ENCODE assay signal across 13 mouse cellular contexts in genomic region chr2:164967193-164967592, GRCm38 (mm10). TPM values are rescaled to one million over a fixed set of nuclear protein-coding genes. Genes with fewer than 3 reads are reported as not detected.
DNase-seq lines count a peak whose midpoint lies in the region; ATAC-seq and TF ChIP-seq lines count a peak whose summit lies in the region.
"Had no signal": no experiment of that assay in that cellular context is flagged by ENCODE, and none has a peak within 500 bp of the region (broad histone marks: within the 10 kb centered on the region; RNA-seq: fewer than 3 reads in every experiment).

No protein-coding gene starts in this region.

- intact Hi-C loops in heart, postnatal 10 days (cut with DNase I), result no loop called here

- no peak for DNase-seq in hindbrain, embryonic 11.5 days (ENCODE audit: low spot score)
- DNase-seq in cerebellum, postnatal 36 days, result peak; percentile 57
- DNase-seq in heart, postnatal 10 days, result no peak
- no peak for DNase-seq in right cerebral cortex, postnatal 14 days
- DNase-seq: gastrocnemius, adult 2 months had no signal

- 8% methylated on average over 6 of the region's 6 CpGs for WGBS in hindbrain, embryonic 13.5 days
- WGBS in hindbrain, embryonic 11.5 days, result 5% methylated on average over 6 of the region's 6 CpGs
- WGBS in hindbrain, embryonic 15.5 days, result 14% methylated on average over 6 of the region's 6 CpGs

- peak overlapping the region; percentile 56; the same call in 1 of the 2 replicates for H3K4me3 ChIP-seq in hindbrain, embryonic 13.5 days
- no peak overlapping the region for H3K4me3 ChIP-seq in hindbrain, embryonic 11.5 days (ENCODE audit: low read depth, low read length)
- no peak overlapping the region for H3K4me3 ChIP-seq in ES-Bruce4 (ENCODE audit: low read depth, low read length)
- H3K4me3 ChIP-seq in hindbrain, embryonic 15.5 days, result peak overlapping the region; percentile 65; the same call in 1 of the 2 replicates
- H3K4me3 ChIP-seq: gastrocnemius, adult 2 months had no signal

- TF ChIP-seq POLR2A in ES-Bruce4 (IDR thresholded peaks at IDR 0.05; ENCODE audit: insufficient read depth, low read length), result no peak

- peak overlapping the region; percentile 72 for H3K4me2 ChIP-seq in hindbrain, embryonic 13.5 days
- H3K4me2 ChIP-seq in hindbrain, embryonic 11.5 days (replicated peaks; ENCODE audit: low read depth, low read length), result no peak overlapping the region; the same call in 1 of the 2 replicates
- H3K4me2 ChIP-seq in hindbrain, embryonic 15.5 days, result peak overlapping the region; percentile 86

- H3K4me1 ChIP-seq in hindbrain, embryonic 13.5 days (replicated peaks), result peaks cover 92% of the 10 kb centered on the region
- H3K4me1 ChIP-seq in hindbrain, embryonic 11.5 days (replicated peaks; ENCODE audit: control insufficient read depth, insufficient read depth, low read length), result peaks cover 22% of the 10 kb centered on the region
- H3K4me1 ChIP-seq in ES-Bruce4 (ENCODE audit: control insufficient read depth, insufficient read depth, low read length), result no peaks in the 10 kb centered on the region
- peaks cover 87% of the 10 kb centered on the region for H3K4me1 ChIP-seq in hindbrain, embryonic 15.5 days (replicated peaks)

- peak; percentile 9 for TF ChIP-seq CTCF in ES-Bruce4 (IDR thresholded peaks at IDR 0.05; ENCODE audit: low read depth, low read length)

- TF ChIP-seq EP300 in ES-Bruce4 (IDR thresholded peaks at IDR 0.05; ENCODE audit: insufficient read depth, low read depth, low read length), result no peak

- H3K27ac ChIP-seq in hindbrain, embryonic 13.5 days, result peak overlapping the region; percentile 92
- no peak overlapping the region for H3K27ac ChIP-seq in hindbrain, embryonic 11.5 days (ENCODE audit: low read depth, low read length)
- no peak overlapping the region for H3K27ac ChIP-seq in ES-Bruce4 (ENCODE audit: insufficient read depth, low read length)
- peak overlapping the region; percentile 92 for H3K27ac ChIP-seq in hindbrain, embryonic 15.5 days (replicated peaks)
- H3K27ac ChIP-seq: embryonic facial prominence, embryonic 15.5 days; gastrocnemius, adult 2 months; heart, embryonic 13.5 days; intestine, embryonic 15.5 days; limb, embryonic 13.5 days had no signal

- no peaks in the 10 kb centered on the region for H3K9me3 ChIP-seq in hindbrain, embryonic 13.5 days
- no peaks in the 10 kb centered on the region for H3K9me3 ChIP-seq in hindbrain, embryonic 11.5 days (ENCODE audit: control insufficient read depth, low read length)
- H3K9me3 ChIP-seq in ES-Bruce4 (replicated peaks; ENCODE audit: control insufficient read depth, insufficient read depth, low read length, poor library complexity, severe bottlenecking), result no peaks in the 10 kb centered on the region
- no peaks in the 10 kb centered on the region for H3K9me3 ChIP-seq in hindbrain, embryonic 15.5 days
- H3K9me3 ChIP-seq: embryonic facial prominence, embryonic 15.5 days; heart, embryonic 13.5 days; intestine, embryonic 15.5 days; limb, embryonic 13.5 days had no signal

- H3K9ac ChIP-seq in hindbrain, embryonic 13.5 days, result no peak overlapping the region
- no peak overlapping the region for H3K9ac ChIP-seq in hindbrain, embryonic 11.5 days (ENCODE audit: low read depth, low read length)
- no peak overlapping the region for H3K9ac ChIP-seq in ES-Bruce4 (ENCODE audit: low read depth, poor library complexity, severe bottlenecking)
- no peak overlapping the region for H3K9ac ChIP-seq in hindbrain, embryonic 15.5 days
- H3K9ac ChIP-seq: embryonic facial prominence, embryonic 15.5 days; heart, embryonic 13.5 days; intestine, embryonic 15.5 days; limb, embryonic 13.5 days had no signal

- H3K27me3 ChIP-seq in hindbrain, embryonic 13.5 days, result peaks cover 67% of the 10 kb centered on the region
- peaks cover 53% of the 10 kb centered on the region for H3K27me3 ChIP-seq in hindbrain, embryonic 11.5 days (ENCODE audit: control insufficient read depth, insufficient read depth, low read length)
- H3K27me3 ChIP-seq in ES-Bruce4 (ENCODE audit: control insufficient read depth, insufficient read depth, low read length, poor library complexity, severe bottlenecking), result peaks cover 25% of the 10 kb centered on the region
- H3K27me3 ChIP-seq in hindbrain, embryonic 15.5 days, result peaks cover 20% of the 10 kb centered on the region

- no peaks in the 10 kb centered on the region for H3K36me3 ChIP-seq in hindbrain, embryonic 13.5 days
- H3K36me3 ChIP-seq in hindbrain, embryonic 11.5 days (ENCODE audit: control insufficient read depth, insufficient read depth, low read length), result no peaks in the 10 kb centered on the region
- no peaks in the 10 kb centered on the region for H3K36me3 ChIP-seq in ES-Bruce4 (ENCODE audit: control insufficient read depth, insufficient read depth, low read length, poor library complexity, severe bottlenecking)
- H3K36me3 ChIP-seq in hindbrain, embryonic 15.5 days, result no peaks in the 10 kb centered on the region
- H3K36me3 ChIP-seq: embryonic facial prominence, embryonic 15.5 days; heart, embryonic 13.5 days; intestine, embryonic 15.5 days; limb, embryonic 13.5 days had no signal

- ATAC-seq in hindbrain, embryonic 13.5 days (ENCODE audit: low FRiP score), result no peak
- no peak for ATAC-seq in hindbrain, embryonic 11.5 days (ENCODE audit: low FRiP score)
- no peak for ATAC-seq in hindbrain, embryonic 15.5 days (ENCODE audit: low FRiP score, low read depth)
- ATAC-seq in activated CD4-positive, CD25-positive, alpha-beta regulatory T cell, adult 4 months, result no peak
- ATAC-seq: intestine, embryonic 15.5 days had no signal

RNA-seq across cellular contexts. Expression of gene Slc12a5, which starts 6.6 kb away (rescaled TPM):
- 21.4 and 22.1 TPM in 2 replicates for polyA plus RNA-seq in hindbrain, embryonic 13.5 days (2015; fragmentation: Nextera tagmentation; extraction: Ambion mirVana)
- polyA plus RNA-seq in hindbrain, embryonic 11.5 days (2014; fragmentation: Nextera tagmentation; extraction: Ambion mirVana), result 7.4 and 7.5 TPM in 2 replicates
- polyA plus RNA-seq in ES-Bruce4 (2011; ENCODE audit: insufficient read depth, insufficient read length, low read depth, missing spikeins), result 1.6 and 1.9 TPM in 2 replicates
- 55.2 and 60.5 TPM in 2 replicates for polyA plus RNA-seq in hindbrain, embryonic 15.5 days (2015; fragmentation: Nextera tagmentation; extraction: Ambion mirVana)
- total RNA-seq in heart, postnatal 10 days (2021), result under 1 TPM; 0.72 to 0.79 TPM
- polyA plus RNA-seq in activated CD4-positive, CD25-positive, alpha-beta regulatory T cell, adult 4 months (2017; shearing (Covaris generic)), result under 1 TPM in 1 of 2 experiments, not detected in 1; 0.34 TPM

RNA-seq across cellular contexts. Expression of gene Mmp9, which starts 26.6 kb away (rescaled TPM):
- polyA plus RNA-seq in hindbrain, embryonic 13.5 days (2015; fragmentation: Nextera tagmentation; extraction: Ambion mirVana), result 23.8 and 25.2 TPM in 2 replicates
- polyA plus RNA-seq in hindbrain, embryonic 11.5 days (2014; fragmentation: Nextera tagmentation; extraction: Ambion mirVana), result 1.3 TPM in 2 replicates
- polyA plus RNA-seq in ES-Bruce4 (2011; ENCODE audit: insufficient read depth, insufficient read length, low read depth, missing spikeins), result 5.8 and 6.2 TPM in 2 replicates
- polyA plus RNA-seq in hindbrain, embryonic 15.5 days (2015; fragmentation: Nextera tagmentation; extraction: Ambion mirVana), result 27.0 and 37.2 TPM in 2 replicates
- total RNA-seq in heart, postnatal 10 days (2021), result under 1 TPM; 0.47 to 0.89 TPM
- polyA plus RNA-seq in activated CD4-positive, CD25-positive, alpha-beta regulatory T cell, adult 4 months (2017; shearing (Covaris generic)), result 1 to 10 TPM in 1 of 2 experiments, under 1 TPM in 1; 0.78 to 1.4 TPM

RNA-seq across cellular contexts. Expression of gene Zfp335, which starts 55.6 kb away (rescaled TPM):
- 13.1 and 13.9 TPM in 2 replicates for polyA plus RNA-seq in hindbrain, embryonic 13.5 days (2015; fragmentation: Nextera tagmentation; extraction: Ambion mirVana)
- 8.6 and 8.8 TPM in 2 replicates for polyA plus RNA-seq in hindbrain, embryonic 11.5 days (2014; fragmentation: Nextera tagmentation; extraction: Ambion mirVana)
- 9.1 and 10.6 TPM in 2 replicates for polyA plus RNA-seq in ES-Bruce4 (2011; ENCODE audit: insufficient read depth, insufficient read length, low read depth, missing spikeins)
- polyA plus RNA-seq in hindbrain, embryonic 15.5 days (2015; fragmentation: Nextera tagmentation; extraction: Ambion mirVana), result 13.7 and 18.3 TPM in 2 replicates
- 10 to 100 TPM; 11.5 to 12.2 TPM for total RNA-seq in heart, postnatal 10 days (2021)
- 1 to 10 TPM; 6.7 to 9.0 TPM for polyA plus RNA-seq in activated CD4-positive, CD25-positive, alpha-beta regulatory T cell, adult 4 months (2017; shearing (Covaris generic))

Comparison
In these comparisons a context has a peak if more than half of its experiments do, and no peak if none do; other contexts are left out.
1. H3K27ac ChIP-seq: peak in hindbrain, embryonic 13.5 days (single experiment) and hindbrain, embryonic 15.5 days (single experiment); none in hindbrain, embryonic 11.5 days (single experiment) and ES-Bruce4 (single experiment).
2. H3K4me3 ChIP-seq: peak in hindbrain, embryonic 13.5 days (single experiment) and hindbrain, embryonic 15.5 days (single experiment); none in hindbrain, embryonic 11.5 days (single experiment) and ES-Bruce4 (single experiment).
3. DNase-seq: peak in cerebellum, postnatal 36 days (2 of 2); none in hindbrain, embryonic 11.5 days (single experiment), heart, postnatal 10 days (0 of 2) and right cerebral cortex, postnatal 14 days (single experiment).